8 mouse cellular contexts compared by ENCODE assay signal in genomic region chr19:7605930-7606783, GRCm38 (mm10). TPM values are rescaled to one million over a fixed set of nuclear protein-coding genes. Genes with fewer than 3 reads are reported as not detected.
DNase-seq lines count a peak whose midpoint lies in the region; ATAC-seq lines count a peak whose summit lies in the region.

No protein-coding gene starts in this region.

- peak; percentile 45 for ATAC-seq in heart, embryonic 15.5 days (replicated peaks; ENCODE audit: insufficient number of reproducible peaks, insufficient read depth, low FRiP score, low read depth)
- ATAC-seq in liver, embryonic 16.5 days (ENCODE audit: low read depth): no peak

- no peaks in the 10 kb centered on the region for H3K9me3 ChIP-seq in heart, embryonic 15.5 days (replicated peaks)
- no peaks in the 10 kb centered on the region for H3K9me3 ChIP-seq in liver, embryonic 16.5 days (replicated peaks; ENCODE audit: control insufficient read depth, low read length)

- H3K4me1 ChIP-seq in heart, embryonic 15.5 days (replicated peaks): peaks cover 24% of the 10 kb centered on the region
- no peaks in the 10 kb centered on the region for H3K4me1 ChIP-seq in liver, embryonic 16.5 days (ENCODE audit: control insufficient read depth, low read depth, low read length)

- H3K27ac ChIP-seq in heart, embryonic 15.5 days: 0 out of 2 replicates have a peak overlapping the region, but pooled peaks have one; percentile 40
- no peak overlapping the region for H3K27ac ChIP-seq in liver, embryonic 16.5 days (ENCODE audit: low read length)

- no peaks in the 10 kb centered on the region for H3K27me3 ChIP-seq in heart, embryonic 15.5 days
- H3K27me3 ChIP-seq in liver, embryonic 16.5 days (ENCODE audit: control insufficient read depth, insufficient read depth, low read depth, low read length): no peaks in the 10 kb centered on the region; the same call in none of the 2 replicates

- H3K9ac ChIP-seq in heart, embryonic 15.5 days: peak overlapping the region; percentile 49
- no peak overlapping the region for H3K9ac ChIP-seq in liver, embryonic 16.5 days (ENCODE audit: low read depth, low read length)

- H3K4me3 ChIP-seq in heart, embryonic 15.5 days: peak overlapping the region; percentile 37
- H3K4me3 ChIP-seq in liver, embryonic 16.5 days (ENCODE audit: low read depth, low read length): no peak overlapping the region

- 4% methylated on average over 15 of the region's 15 CpGs for WGBS in heart, embryonic 15.5 days
- WGBS in liver, embryonic 16.5 days (ENCODE audit: insufficient replicate concordance): 6% methylated on average over 15 of the region's 15 CpGs

- peak; percentile 42 for DNase-seq in NIH3T3 (ENCODE audit: low read depth)
- DNase-seq in cerebellum, postnatal 14 days: peak; percentile 79 to 82
- DNase-seq in kidney, postnatal 25 days: peak; percentile 90 to 92
- peak; percentile 97 for DNase-seq in retina, postnatal 1 day
- no peak for DNase-seq in spleen, adult 12 weeks (ENCODE audit: low spot score)
- no peak for DNase-seq in urinary bladder, postnatal 10 days (ENCODE audit: low spot score)

- peak overlapping the region; percentile 70 for H3K4me2 ChIP-seq in heart, embryonic 15.5 days
- H3K4me2 ChIP-seq in liver, embryonic 16.5 days (ENCODE audit: low read depth, low read length): peak overlapping the region; percentile 28

- no peaks in the 10 kb centered on the region for H3K36me3 ChIP-seq in heart, embryonic 15.5 days
- H3K36me3 ChIP-seq in liver, embryonic 16.5 days (ENCODE audit: control insufficient read depth, insufficient read depth): no peaks in the 10 kb centered on the region

RNA-seq across cellular contexts. Expression of gene Lgals12, which starts 0.8 kb away (rescaled TPM):
- 0.21 and 0.49 TPM in 2 replicates for polyA plus RNA-seq in heart, embryonic 15.5 days (2015; fragmentation: Nextera tagmentation; extraction: Ambion mirVana)
- polyA plus RNA-seq in liver, embryonic 16.5 days (2015; fragmentation: Nextera tagmentation; extraction: Ambion mirVana): 0.05 TPM in 1 of 2 replicates, not detected in the other

RNA-seq across cellular contexts. Expression of gene Hrasls5, which starts 6.2 kb away (rescaled TPM):
- polyA plus RNA-seq in heart, embryonic 15.5 days (2015; fragmentation: Nextera tagmentation; extraction: Ambion mirVana): not detected in 2 replicates
- not detected in 2 replicates for polyA plus RNA-seq in liver, embryonic 16.5 days (2015; fragmentation: Nextera tagmentation; extraction: Ambion mirVana)

RNA-seq across cellular contexts. Expression of gene Pla2g16, which starts 48.9 kb away (rescaled TPM):
- 47.0 and 52.7 TPM in 2 replicates for polyA plus RNA-seq in heart, embryonic 15.5 days (2015; fragmentation: Nextera tagmentation; extraction: Ambion mirVana)
- 18.8 and 23.0 TPM in 2 replicates for polyA plus RNA-seq in liver, embryonic 16.5 days (2015; fragmentation: Nextera tagmentation; extraction: Ambion mirVana)

Comparison
In these comparisons a context has a peak if more than half of its experiments do, and no peak if none do; other contexts are left out.
1. DNase-seq: peak in NIH3T3 (single experiment), cerebellum, postnatal 14 days (2 of 2), kidney, postnatal 25 days (2 of 2) and retina, postnatal 1 day (single experiment); none in spleen, adult 12 weeks (single experiment) and urinary bladder, postnatal 10 days (single experiment).